Mouse (Mus musculus) kidney, adult 2 months (tissue): ENCODE measurements around the gene Cptp. TPM values are rescaled to one million over a fixed set of nuclear protein-coding genes. Genes with fewer than 3 reads are reported as not detected.

ENCODE experiments used
- DNase-seq: peaks from one replicate; pipeline ENCODE4 v3.0.0; 2021
- H3K27ac ChIP-seq: fragments of 200-500 bp; 2 replicates; pipeline ENCODE4 v1.5.1; 2012; ENCODE audit warnings: low read depth, low read length, control low read depth, inconsistent platforms; ENCODE audit not compliant: insufficient read depth
- H3K27me3 ChIP-seq: fragments of 200-500 bp; replicated peaks from 2 replicates; pipeline ENCODE4 v1.6.1; 2012; ENCODE audit warnings: mild to moderate bottlenecking, moderate library complexity, low read length, inconsistent platforms; ENCODE audit not compliant: control insufficient read depth, insufficient read depth
- H3K36me3 ChIP-seq: fragments of 200-500 bp; 2 replicates; pipeline ENCODE4 v1.6.1; 2012; ENCODE audit warnings: mild to moderate bottlenecking, moderate library complexity, low read length, inconsistent platforms; ENCODE audit not compliant: control insufficient read depth, insufficient read depth
- H3K4me1 ChIP-seq: fragments of 200-500 bp; 2 replicates; pipeline ENCODE4 v1.6.1; 2011; ENCODE audit warnings: low read length; ENCODE audit not compliant: control insufficient read depth, insufficient read depth
- H3K4me3 ChIP-seq: fragments of 200-500 bp; 2 replicates; pipeline ENCODE4 v1.5.1; 2011; ENCODE audit warnings: mild to moderate bottlenecking, low read depth, low read length, control low read depth; ENCODE audit not compliant: insufficient read depth
- CTCF ChIP-seq: fragments of 200-500 bp; conservative IDR thresholded peaks from 2 replicates; pipeline ENCODE4 v1.5.1; 2011; ENCODE audit warnings: low read depth, mild to moderate bottlenecking, control low read depth, low read length, moderate library complexity, mixed read lengths; ENCODE audit not compliant: insufficient read depth, insufficient read length
- POLR2A ChIP-seq: fragments of 200-500 bp; IDR thresholded peaks from one replicate; pipeline ENCODE4 v1.6.1; 2011; ENCODE audit warnings: low read depth, low read length, control low read depth
- WGBS: fragments of 180-500 bp; shearing (Covaris S2); methylation state at CpG from one replicate; pipeline ENCODE4 v1.1.7; 2018; 5-methylcytosine and 5-hydroxymethylcytosine counted together
- polyA plus RNA-seq: library from polyadenylated mRNA; depleted of rRNA; stranded (reverse); fragments of >200 nt; gene quantifications from 2 replicates; pipeline ENCODE4 v1.2.3, GENCODE M21; 2012; rRNA removed

The Cptp gene
- polyA plus RNA-seq, 1 experiment, result 46.2 TPM

DNA sequence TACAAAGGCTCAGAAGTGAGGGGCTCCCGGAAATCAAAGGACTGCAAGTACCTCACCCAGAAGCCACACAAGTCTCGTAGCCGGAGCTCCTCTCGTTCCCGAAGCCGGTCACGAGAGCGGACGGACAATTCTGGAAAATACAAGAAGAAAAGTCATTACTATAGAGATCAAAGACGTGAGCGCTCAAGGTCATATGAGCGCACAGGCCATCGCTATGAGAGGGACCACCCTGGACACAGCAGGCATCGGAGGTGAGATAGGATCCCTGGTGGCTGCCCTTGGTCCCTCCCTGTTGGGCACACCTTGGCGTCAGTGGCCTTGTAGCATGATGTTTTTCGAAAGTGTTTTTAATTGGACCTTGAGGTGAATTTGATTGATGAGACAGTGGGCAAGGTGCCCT is 45.8 kb downstream of the Cptp start:
- 92% methylated on average over 16 of the region's 16 CpGs for WGBS
- Histone ChIP-seq H3K4me1 (no peaks in the 10 kb centered on the region), H3K36me3 (peaks cover 28% of the 10 kb centered on the region), H3K4me3 (no peak overlapping the region), H3K27ac (no peak overlapping the region), H3K27me3 (no peaks in the 10 kb centered on the region)
- no peak for DNase-seq
- TF ChIP-seq POLR2A, result no peak
- TF ChIP-seq CTCF, result no peak

DNA sequence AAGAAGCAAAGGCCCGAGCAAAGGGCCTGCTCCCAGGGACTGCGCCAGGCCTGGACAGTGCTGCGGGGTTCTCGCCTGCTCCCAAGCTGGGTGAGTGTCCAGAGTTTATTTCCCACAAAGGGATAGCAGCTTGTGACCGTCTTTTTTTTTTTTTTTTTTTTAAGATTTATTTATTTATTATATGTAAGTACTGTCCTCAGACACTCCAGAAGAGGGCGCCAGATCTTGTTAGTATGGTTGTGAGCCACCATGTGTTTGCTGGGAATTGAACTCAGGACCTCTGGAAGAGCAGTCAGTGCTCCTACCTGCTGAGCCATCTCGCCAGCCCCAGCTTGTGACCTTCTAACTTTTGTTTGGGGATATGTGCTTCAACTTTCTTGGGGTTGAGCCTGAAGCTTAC is 48.2 kb downstream of the Cptp start:
- H3K4me1 ChIP-seq, result peaks cover 3% of the 10 kb centered on the region; the same call in 1 of the 2 replicates
- H3K36me3 ChIP-seq, result peaks cover 40% of the 10 kb centered on the region
- 68% methylated on average over 7 of the region's 7 CpGs for WGBS
- no peak overlapping the region for H3K27ac ChIP-seq
- H3K27me3 ChIP-seq, result no peaks in the 10 kb centered on the region
- no peak for TF ChIP-seq POLR2A
- 0 out of 2 replicates have a peak, but pooled peaks have one; percentile 15 for TF ChIP-seq CTCF
- DNase-seq, result no peak
- H3K4me3 ChIP-seq, result no peak overlapping the region

DNA sequence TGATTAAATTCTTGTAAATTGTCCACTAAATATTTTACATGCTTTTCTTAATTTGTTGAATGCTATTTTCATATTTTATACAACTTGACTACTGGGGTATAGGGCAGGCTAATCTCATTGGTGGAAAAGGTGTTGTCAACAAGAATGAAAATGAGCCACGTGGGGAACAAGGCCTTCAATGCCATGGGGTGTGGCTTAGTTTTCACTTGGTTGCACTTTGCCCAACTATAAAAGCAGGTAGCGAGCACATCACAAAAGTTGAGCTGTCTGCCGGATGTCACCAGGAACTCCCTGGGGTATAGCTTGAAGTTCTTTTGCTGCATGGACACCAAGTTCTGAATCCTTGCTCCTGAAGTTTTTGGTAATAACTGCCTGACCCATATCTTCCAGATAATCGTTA is 51.7 kb downstream of the Cptp start:
- DNase-seq, result peak; percentile 53
- 49% methylated on average over 4 of the region's 4 CpGs for WGBS
- peaks cover 37% of the 10 kb centered on the region for H3K36me3 ChIP-seq

More for the DNA sequence above, 51.7 kb downstream of the Cptp start:
- Histone ChIP-seq H3K27ac (no peak overlapping the region), H3K4me3 (no peak overlapping the region), H3K27me3 (no peaks in the 10 kb centered on the region), H3K4me1 (peaks cover 14% of the 10 kb centered on the region)
- TF ChIP-seq CTCF, result no peak
- no peak for TF ChIP-seq POLR2A

Other genes with a start within 250 kb of the Cptp start
- gene Cdk11b, start 244.6 kb downstream of the Cptp start, polyA plus RNA-seq, result 19.2 and 24.8 TPM in 2 replicates
- not detected in 2 replicates for gene Gm10563, start 224.0 kb downstream of the Cptp start, polyA plus RNA-seq
- 22.4 and 28.0 TPM in 2 replicates for gene Mmp23, start 216.1 kb downstream of the Cptp start, polyA plus RNA-seq
- gene Mib2, start 200.2 kb downstream of the Cptp start, polyA plus RNA-seq, result 57.7 and 72.6 TPM in 2 replicates
- gene Fndc10, start 175.1 kb downstream of the Cptp start, polyA plus RNA-seq, result 9.8 and 10.6 TPM in 2 replicates
- 81.9 and 101 TPM in 2 replicates for gene Ssu72, start 164.6 kb downstream of the Cptp start, polyA plus RNA-seq
- gene Tmem240, start 134.6 kb downstream of the Cptp start, polyA plus RNA-seq, result 0.67 TPM in 2 replicates
- 130 and 145 TPM in 2 replicates for gene Atad3a, start 108.3 kb downstream of the Cptp start, polyA plus RNA-seq
- 21.8 and 27.2 TPM in 2 replicates for gene Vwa1, start 94.7 kb downstream of the Cptp start, polyA plus RNA-seq
- gene Tmem88b, start 83.6 kb downstream of the Cptp start, polyA plus RNA-seq, result 1.8 and 2.4 TPM in 2 replicates
- 2.8 and 3.2 TPM in 2 replicates for gene Ankrd65, start 79.0 kb downstream of the Cptp start, polyA plus RNA-seq
- gene Mrpl20, start 66.6 kb downstream of the Cptp start, polyA plus RNA-seq, result 83.1 and 91.1 TPM in 2 replicates
- 54.1 and 56.8 TPM in 2 replicates for gene Ccnl2, start 57.0 kb downstream of the Cptp start, polyA plus RNA-seq
- gene Aurkaip1, start 38.2 kb downstream of the Cptp start, polyA plus RNA-seq, result 164 and 195 TPM in 2 replicates
- gene Mxra8, start 29.8 kb downstream of the Cptp start, polyA plus RNA-seq, result 98.0 and 115 TPM in 2 replicates
- 123 and 174 TPM in 2 replicates for gene Dvl1, start 22.0 kb downstream of the Cptp start, polyA plus RNA-seq
- gene Tas1r3, start 6.1 kb downstream of the Cptp start, polyA plus RNA-seq, result 0.64 and 0.72 TPM in 2 replicates
- gene Ints11, start 106 bp upstream of the Cptp start, polyA plus RNA-seq, result 26.0 and 28.9 TPM in 2 replicates
- gene Pusl1, start 22.3 kb upstream of the Cptp start, polyA plus RNA-seq, result 27.3 and 34.1 TPM in 2 replicates
- 14.6 and 18.3 TPM in 2 replicates for gene Acap3, start 22.4 kb upstream of the Cptp start, polyA plus RNA-seq
- 47.3 and 48.0 TPM in 2 replicates for gene Ube2j2, start 74.4 kb upstream of the Cptp start, polyA plus RNA-seq
- 104 and 107 TPM in 2 replicates for gene C1qtnf12, start 92.9 kb upstream of the Cptp start, polyA plus RNA-seq
- 4.5 and 5.0 TPM in 2 replicates for gene B3galt6, start 123.2 kb upstream of the Cptp start, polyA plus RNA-seq
- 55.1 and 60.4 TPM in 2 replicates for gene Sdf4, start 123.4 kb upstream of the Cptp start, polyA plus RNA-seq
- 1.6 and 3.8 TPM in 2 replicates for gene Tnfrsf4, start 144.4 kb upstream of the Cptp start, polyA plus RNA-seq
- 0.95 and 4.0 TPM in 2 replicates for gene Tnfrsf18, start 156.7 kb upstream of the Cptp start, polyA plus RNA-seq
- 20.7 and 27.5 TPM in 2 replicates for gene Ttll10, start 190.0 kb upstream of the Cptp start, polyA plus RNA-seq
- 8.7 and 11.7 TPM in 2 replicates for gene 9430015G10Rik, start 240.5 kb upstream of the Cptp start, polyA plus RNA-seq